Mouse (Mus musculus) splenic B cell, adult 2 months (primary cell): ENCODE results near the gene Olfr913.

Source experiments
- DNase-seq: peaks from one replicate; pipeline ENCODE4 v3.0.0-alpha.2; 2011; ENCODE audit warnings: low read depth, low spot score
- H3K27me3 ChIP-seq: 2 replicates; pipeline ENCODE4 v1.6.1; 2012; ENCODE audit warnings: mild to moderate bottlenecking, low read length, moderate library complexity, mixed read lengths; ENCODE audit not compliant: control insufficient read depth, poor library complexity, insufficient read depth, severe bottlenecking
- H3K36me3 ChIP-seq: 2 replicates; pipeline ENCODE4 v1.6.1; 2012; ENCODE audit warnings: mild to moderate bottlenecking, low read length, moderate library complexity, mixed read lengths; ENCODE audit not compliant: control insufficient read depth, poor library complexity, insufficient read depth, severe bottlenecking

The Olfr913 gene

GRCm38 (mm10) chr9:38592459-38592858 is at the start of gene Olfr913:
Gene Olfr913 (plus strand): TSS chr9:38592759.
- no peaks in the 10 kb centered on the region for H3K36me3 ChIP-seq
- no peaks in the 10 kb centered on the region for H3K27me3 ChIP-seq

GRCm38 (mm10) chr9:38579878-38580277 is 12.7 kb upstream of the Olfr913 start, which contains the start of gene Olfr912:
Gene Olfr912 (plus strand): TSS chr9:38580178.
- no peak for DNase-seq
- H3K36me3 ChIP-seq: no peaks in the 10 kb centered on the region
- no peaks in the 10 kb centered on the region for H3K27me3 ChIP-seq

More at GRCm38 (mm10) chr9:38592459-38592858, at the start of gene Olfr913:
- DNase-seq: no peak

GRCm38 (mm10) chr9:38591056-38591455 is 1.5 kb upstream of the Olfr913 start:
- Histone ChIP-seq H3K36me3 (no peaks in the 10 kb centered on the region), H3K27me3 (no peaks in the 10 kb centered on the region)
- DNase-seq: no peak

DNA sequence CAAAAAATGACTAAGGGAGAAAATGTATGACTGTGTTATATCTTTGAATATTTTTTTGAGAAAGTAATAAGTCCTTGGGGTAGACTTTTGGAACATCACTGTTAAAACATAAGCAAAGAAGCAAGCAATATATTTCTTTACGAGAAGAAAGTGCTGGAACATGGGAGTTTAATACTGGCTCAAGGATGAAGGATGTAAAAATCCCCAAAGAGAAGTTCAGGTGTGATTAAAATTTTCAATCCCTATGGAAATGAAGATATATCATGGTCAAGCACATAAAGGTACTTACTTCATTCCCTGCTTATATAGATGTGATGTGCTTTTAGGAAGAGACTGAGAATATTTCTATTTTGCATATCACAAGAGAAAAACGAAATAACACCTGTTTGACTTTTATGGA is 12.2 kb downstream of the Olfr913 start, which contains the start of gene Olfr914:
Gene Olfr914, plus strand, starts transcription at position 301 of the 400 bp plus-strand sequence.
- no peak for DNase-seq
- Histone ChIP-seq H3K36me3 (no peaks in the 10 kb centered on the region), H3K27me3 (no peaks in the 10 kb centered on the region)

DNA sequence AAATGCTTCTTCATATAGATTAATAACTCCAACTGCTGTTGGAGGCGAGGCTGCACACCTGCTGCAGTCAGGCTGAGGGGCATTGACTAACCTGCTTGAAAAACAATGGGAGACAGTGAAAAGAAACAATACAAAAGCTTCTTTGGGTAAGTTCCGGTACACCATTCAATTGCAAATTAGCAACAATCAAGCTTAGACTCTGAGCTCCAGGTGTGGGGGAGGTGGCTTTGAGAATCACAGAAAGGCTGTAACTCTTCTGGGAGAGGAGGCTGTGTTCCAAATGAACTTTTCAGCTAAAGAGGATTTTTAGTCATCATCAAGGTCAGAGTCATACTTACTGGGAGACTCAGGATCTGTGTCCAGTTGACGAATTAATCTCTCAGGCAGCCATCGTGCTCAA is 39.8 kb downstream of the Olfr913 start:
- Histone ChIP-seq H3K36me3 (no peaks in the 10 kb centered on the region), H3K27me3 (no peaks in the 10 kb centered on the region)
- no peak for DNase-seq
